Mouse (Mus musculus) lung, postnatal 10 days (tissue): ENCODE data around the gene Defb33.

Experiments
- DNase-seq: peaks from one replicate; pipeline ENCODE4 v3.0.0; 2021

Gene Defb33

GRCm38 (mm10) chr8:20892369-20892768, at the start of gene Defb33:
Gene Defb33 (plus strand): TSS chr8:20892669.
- no peak for DNase-seq

- DNase-seq, result no peak
Measured at GRCm38 (mm10) chr8:20874608-20875007, 17.9 kb upstream of the Defb33 start.

GRCm38 (mm10) chr8:20902527-20902926, 10.1 kb downstream of the Defb33 start, which contains the start of gene Gm15056:
Gene Gm15056 (minus strand): TSS chr8:20902627.
- no peak for DNase-seq

GRCm38 (mm10) chr8:20907119-20907518, 14.7 kb downstream of the Defb33 start:
- DNase-seq, result no peak

GRCm38 (mm10) chr8:20908256-20908655, 15.8 kb downstream of the Defb33 start:
- DNase-seq, result no peak

GRCm38 (mm10) chr8:20912288-20912687, 19.8 kb downstream of the Defb33 start:
- peak; percentile 20 for DNase-seq

GRCm38 (mm10) chr8:20921971-20922370, 29.5 kb downstream of the Defb33 start, which contains the start of gene Gm6040:
Gene Gm6040 (minus strand): TSS chr8:20922071.
- no peak for DNase-seq

- no peak for DNase-seq
Measured at GRCm38 (mm10) chr8:20944610-20945009, 52.1 kb downstream of the Defb33 start, which contains the start of gene AY761185. Gene AY761185 (minus strand): TSS chr8:20944710.
